ENCODE assay signal across 22 mouse cellular contexts in the genomic region with DNA sequence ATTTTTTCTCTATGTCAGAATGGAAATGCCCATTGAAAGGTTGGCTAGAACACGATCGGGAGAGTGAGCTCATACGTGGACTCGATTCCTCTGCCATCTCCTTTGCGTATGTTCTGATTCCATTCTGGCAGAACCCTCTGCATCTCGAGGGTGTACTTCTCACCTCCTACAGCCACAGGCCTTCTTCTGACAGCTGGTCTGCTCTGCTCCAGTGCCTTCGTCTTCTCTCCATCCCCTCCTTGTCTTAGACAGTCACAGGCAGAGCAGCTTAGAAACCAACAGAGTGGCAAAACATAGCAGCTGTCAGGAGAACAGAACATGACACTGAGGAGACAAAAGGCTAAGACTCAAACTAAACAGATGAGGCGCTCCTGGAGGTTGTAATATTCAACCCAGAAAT.
DNase-seq lines count a peak whose midpoint lies in the region; ATAC-seq and TF ChIP-seq lines count a peak whose summit lies in the region.
"Had no signal": no experiment of that assay in that cellular context is flagged by ENCODE, and none has a peak within 500 bp of the region (broad histone marks: within the 10 kb centered on the region; RNA-seq: fewer than 3 reads in every experiment).

No protein-coding gene starts in this region.

- no peaks in the 10 kb centered on the region for H3K27me3 ChIP-seq in midbrain, postnatal 0 days (ENCODE audit: insufficient read depth, low read length)
- H3K27me3 ChIP-seq in midbrain, embryonic 13.5 days: no peaks in the 10 kb centered on the region
- H3K27me3 ChIP-seq in heart, embryonic 12.5 days (replicated peaks): no peaks in the 10 kb centered on the region
- H3K27me3 ChIP-seq: embryonic facial prominence, embryonic 15.5 days; kidney, embryonic 15.5 days; liver, embryonic 13.5 days; midbrain, embryonic 15.5 days; neural tube, embryonic 13.5 days had no signal

- no peak for ATAC-seq in midbrain, postnatal 0 days (ENCODE audit: low FRiP score)
- ATAC-seq in midbrain, embryonic 13.5 days: no peak
- no peak for ATAC-seq in heart, embryonic 12.5 days (ENCODE audit: insufficient number of reproducible peaks, low FRiP score)
- ATAC-seq: activated CD4-positive, CD25-positive, alpha-beta regulatory T cell, adult 4 months; forebrain, embryonic 14.5 days; midbrain, embryonic 15.5 days had no signal

- H3K27ac ChIP-seq in midbrain, postnatal 0 days (ENCODE audit: low read depth, low read length): no peak overlapping the region
- no peak overlapping the region for H3K27ac ChIP-seq in midbrain, embryonic 13.5 days
- no peak overlapping the region for H3K27ac ChIP-seq in heart, embryonic 12.5 days (ENCODE audit: poor library complexity, severe bottlenecking)
- H3K27ac ChIP-seq: embryonic facial prominence, embryonic 15.5 days; heart, embryonic 10.5 days; kidney, embryonic 15.5 days; liver, embryonic 13.5 days; midbrain, embryonic 15.5 days; neural tube, embryonic 13.5 days had no signal

- no peaks in the 10 kb centered on the region for H3K9me3 ChIP-seq in midbrain, postnatal 0 days (ENCODE audit: low read length)
- no peaks in the 10 kb centered on the region for H3K9me3 ChIP-seq in midbrain, embryonic 13.5 days
- no peaks in the 10 kb centered on the region for H3K9me3 ChIP-seq in heart, embryonic 12.5 days (replicated peaks)
- H3K9me3 ChIP-seq: embryonic facial prominence, embryonic 15.5 days; heart, embryonic 10.5 days; kidney, embryonic 15.5 days; liver, embryonic 13.5 days; midbrain, embryonic 15.5 days; neural tube, embryonic 13.5 days had no signal

- H3K9ac ChIP-seq in midbrain, postnatal 0 days (replicated peaks; ENCODE audit: low read length, poor library complexity, severe bottlenecking): no peak overlapping the region
- H3K9ac ChIP-seq in midbrain, embryonic 13.5 days (replicated peaks): no peak overlapping the region
- no peak overlapping the region for H3K9ac ChIP-seq in heart, embryonic 12.5 days
- H3K9ac ChIP-seq: embryonic facial prominence, embryonic 15.5 days; kidney, embryonic 15.5 days; liver, embryonic 13.5 days; midbrain, embryonic 15.5 days; neural tube, embryonic 13.5 days had no signal

- 89% methylated on average over 8 of the region's 8 CpGs for WGBS in midbrain, postnatal 0 days
- 84% methylated on average over 8 of the region's 8 CpGs for WGBS in midbrain, embryonic 13.5 days
- 83% methylated on average over 8 of the region's 8 CpGs for WGBS in heart, embryonic 12.5 days

- no peaks in the 10 kb centered on the region for H3K36me3 ChIP-seq in midbrain, postnatal 0 days (ENCODE audit: insufficient read depth, low read length)
- no peaks in the 10 kb centered on the region for H3K36me3 ChIP-seq in midbrain, embryonic 13.5 days
- H3K36me3 ChIP-seq in heart, embryonic 12.5 days: no peaks in the 10 kb centered on the region
- H3K36me3 ChIP-seq: embryonic facial prominence, embryonic 15.5 days; heart, embryonic 10.5 days; kidney, embryonic 15.5 days; liver, embryonic 13.5 days; midbrain, embryonic 15.5 days; neural tube, embryonic 13.5 days had no signal

- H3K4me1 ChIP-seq in midbrain, postnatal 0 days (ENCODE audit: insufficient read depth, low read length): no peaks in the 10 kb centered on the region
- H3K4me1 ChIP-seq in midbrain, embryonic 13.5 days (replicated peaks): no peaks in the 10 kb centered on the region
- no peaks in the 10 kb centered on the region for H3K4me1 ChIP-seq in heart, embryonic 12.5 days (replicated peaks)
- H3K4me1 ChIP-seq: embryonic facial prominence, embryonic 15.5 days; heart, embryonic 10.5 days; kidney, embryonic 15.5 days; liver, embryonic 13.5 days; midbrain, embryonic 15.5 days; neural tube, embryonic 13.5 days had no signal

- TF ChIP-seq CTCF in midbrain, postnatal 0 days (IDR thresholded peaks at IDR 0.05): no peak

- no peak overlapping the region for H3K4me2 ChIP-seq in midbrain, postnatal 0 days (ENCODE audit: low read depth, low read length, poor library complexity, severe bottlenecking)
- no peak overlapping the region for H3K4me2 ChIP-seq in midbrain, embryonic 13.5 days (replicated peaks)
- no peak overlapping the region for H3K4me2 ChIP-seq in heart, embryonic 12.5 days
- H3K4me2 ChIP-seq: embryonic facial prominence, embryonic 15.5 days; kidney, embryonic 15.5 days; liver, embryonic 13.5 days; midbrain, embryonic 15.5 days; neural tube, embryonic 13.5 days had no signal

- peak; percentile 43 to 51 for DNase-seq in frontal cortex, postnatal 36 days (ENCODE audit: low spot score in 2 of 2)
- DNase-seq in frontal cortex, postnatal 25 days (ENCODE audit: low spot score in 2 of 2): no peak
- DNase-seq in midbrain, postnatal 0 days (ENCODE audit: low spot score): peak; percentile 46
- DNase-seq in brain, adult 2 months (ENCODE audit: low read depth, low spot score): peak; percentile 74
- DNase-seq in telencephalon, adult 2 months (ENCODE audit: low read depth, low spot score): peak; percentile 57
- DNase-seq: adrenal gland, adult 8-10 months; cerebellum, adult 18-20 months; kidney, adult 11 months; kidney, postnatal 36 days; liver, embryonic 13.5 days; lung, adult 2 months; thymus, postnatal 14 days had no signal

- no peak overlapping the region for H3K4me3 ChIP-seq in midbrain, postnatal 0 days (ENCODE audit: low read depth, low read length)
- no peak overlapping the region for H3K4me3 ChIP-seq in midbrain, embryonic 13.5 days (replicated peaks)
- H3K4me3 ChIP-seq in heart, embryonic 12.5 days: no peak overlapping the region
- H3K4me3 ChIP-seq: embryonic facial prominence, embryonic 15.5 days; heart, embryonic 10.5 days; kidney, embryonic 15.5 days; liver, embryonic 13.5 days; midbrain, embryonic 15.5 days; myocyte; neural tube, embryonic 13.5 days had no signal

Comparison
In these comparisons a context has a peak if more than half of its experiments do, and no peak if none do; other contexts are left out.
1. DNase-seq: peak in frontal cortex, postnatal 36 days (2 of 2), midbrain, postnatal 0 days (single experiment), brain, adult 2 months (single experiment) and telencephalon, adult 2 months (single experiment); none in frontal cortex, postnatal 25 days (0 of 2).